Mouse (Mus musculus) heart, embryonic 15.5 days (tissue): Measurements from ENCODE around the gene Kdm2b. TPM values are rescaled to one million over a fixed set of nuclear protein-coding genes. Genes with fewer than 3 reads are reported as not detected.

ENCODE experiments used
- ATAC-seq: fragments of 200-750 bp; cut with Nextera tagmentation; replicated peaks from 2 replicates; pipeline ENCODE4 v1.8.0; 2017; ENCODE audit warnings: low read depth, moderate TSS enrichment; ENCODE audit not compliant: insufficient number of reproducible peaks, insufficient read depth, low FRiP score
- H3K27ac ChIP-seq: fragments of 300-500 bp; sonication (generic); 2 replicates; pipeline ENCODE4 v1.5.1; 2015; ENCODE audit warnings: mild to moderate bottlenecking, inconsistent platforms
- H3K27me3 ChIP-seq: fragments of 300-500 bp; sonication (generic); 2 replicates; pipeline ENCODE4 v1.6.1; 2015; ENCODE audit warnings: inconsistent platforms
- H3K36me3 ChIP-seq: fragments of 300-500 bp; sonication (generic); 2 replicates; pipeline ENCODE4 v1.6.1; 2015; ENCODE audit warnings: mild to moderate bottlenecking, inconsistent platforms
- H3K4me1 ChIP-seq: fragments of 300-500 bp; sonication (generic); replicated peaks from 2 replicates; pipeline ENCODE4 v1.6.1; 2015; ENCODE audit warnings: inconsistent platforms
- H3K4me2 ChIP-seq: fragments of 300-500 bp; sonication (generic); 2 replicates; pipeline ENCODE4 v1.6.1; 2015; ENCODE audit warnings: inconsistent platforms, mild to moderate bottlenecking, moderate library complexity
- H3K4me3 ChIP-seq: fragments of 300-500 bp; sonication (generic); 2 replicates; pipeline ENCODE4 v1.5.1; 2015; ENCODE audit warnings: mild to moderate bottlenecking, inconsistent platforms
- H3K9ac ChIP-seq: fragments of 300-500 bp; sonication (generic); 2 replicates; pipeline ENCODE4 v1.6.1; 2015; ENCODE audit warnings: mild to moderate bottlenecking, inconsistent platforms
- H3K9me3 ChIP-seq: fragments of 300-500 bp; sonication (generic); replicated peaks from 2 replicates; pipeline ENCODE4 v1.6.1; 2016; ENCODE audit warnings: inconsistent platforms
- WGBS: fragments of 180-500 bp; shearing (Covaris S2); methylation state at CpG from one replicate; pipeline ENCODE4 v1.1.7; 2015; ENCODE audit warnings: mixed read lengths; 5-methylcytosine and 5-hydroxymethylcytosine counted together
- polyA plus RNA-seq: library from polyadenylated mRNA; unstranded; fragments of >200 nt; fragmentation: Nextera tagmentation; extraction: Ambion mirVana; gene quantifications from 2 replicates; pipeline ENCODE4 v1.2.1, GENCODE M21; 2015

The Kdm2b gene
- polyA plus RNA-seq, 1 experiment from 2014 or later = 23.9 TPM

GRCm38 (mm10) chr5:122887926-122888611 lies 101.6 kb downstream of the Kdm2b start:
- no peak overlapping the region for H3K27ac ChIP-seq
- WGBS = 78% methylated on average over 8 of the region's 8 CpGs
- no peak for ATAC-seq

DNA sequence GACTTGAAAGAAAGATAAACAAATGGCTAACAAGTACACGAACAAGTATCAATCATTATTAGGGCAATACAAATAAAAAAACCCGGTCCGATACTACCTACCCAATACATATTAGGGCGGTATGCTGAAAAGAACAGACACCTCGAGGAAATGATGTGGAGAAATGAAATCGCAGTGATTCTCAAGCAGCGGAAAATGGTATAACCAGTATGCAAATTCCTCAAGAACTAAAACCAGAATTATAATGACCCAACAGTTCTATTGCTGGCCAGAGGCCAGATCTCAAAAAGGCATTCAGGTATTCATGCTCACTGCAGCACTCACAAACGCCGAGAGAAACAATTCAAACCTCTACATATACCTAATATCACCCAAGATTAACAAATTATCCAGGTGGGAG lies 102.6 kb downstream of the Kdm2b start:
- H3K9me3 ChIP-seq = no peaks in the 10 kb centered on the region
- no peaks in the 10 kb centered on the region for H3K36me3 ChIP-seq
- no peak overlapping the region for H3K27ac ChIP-seq
- WGBS = 88% methylated on average over 9 of the region's 9 CpGs
- ATAC-seq = no peak
- H3K4me3 ChIP-seq = no peak overlapping the region
- H3K27me3 ChIP-seq = no peaks in the 10 kb centered on the region
- no peak overlapping the region for H3K4me2 ChIP-seq
- no peak overlapping the region for H3K9ac ChIP-seq
- peaks cover 18% of the 10 kb centered on the region for H3K4me1 ChIP-seq

More at GRCm38 (mm10) chr5:122887926-122888611, 101.6 kb downstream of the Kdm2b start:
- Histone ChIP-seq H3K27me3 (no peaks in the 10 kb centered on the region), H3K9me3 (no peaks in the 10 kb centered on the region), H3K4me1 (peaks cover 17% of the 10 kb centered on the region), H3K4me2 (no peak overlapping the region), H3K36me3 (no peaks in the 10 kb centered on the region), H3K4me3 (no peak overlapping the region), H3K9ac (no peak overlapping the region)

DNA sequence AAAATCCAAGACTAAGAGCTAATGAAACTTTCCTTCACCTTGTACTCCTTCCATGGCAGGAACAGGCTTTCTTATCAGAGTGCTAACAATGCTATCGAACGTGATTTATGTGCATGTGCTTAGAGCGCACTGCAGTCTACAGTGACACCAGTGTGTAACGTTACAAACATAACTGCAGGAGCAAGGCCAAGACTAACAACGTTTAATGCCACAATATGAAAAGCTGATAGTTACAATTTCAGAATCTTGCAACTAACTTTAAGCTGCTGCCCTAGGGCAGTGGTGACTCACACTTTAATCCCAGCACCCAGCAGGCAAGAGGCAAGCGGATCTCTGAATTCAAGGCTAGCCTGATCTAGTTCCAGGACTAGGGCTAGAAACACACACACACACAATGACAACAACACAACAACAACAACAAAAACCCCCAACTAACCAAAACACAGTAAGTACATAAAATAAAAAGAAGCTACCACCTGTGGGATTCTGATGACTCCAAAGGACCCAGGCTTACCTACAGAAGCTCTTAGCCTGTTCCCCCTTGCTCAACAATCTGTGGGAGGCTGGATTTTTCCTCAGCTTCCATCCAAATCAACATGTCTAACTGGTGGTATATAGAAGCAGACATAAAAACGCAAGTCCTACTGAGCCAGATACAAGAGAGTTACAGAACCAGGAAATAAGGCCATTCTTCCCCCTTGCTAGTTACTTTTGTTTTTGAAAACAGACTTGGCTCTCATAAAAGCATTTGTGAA lies 104.9 kb downstream of the Kdm2b start:
- no peak for ATAC-seq
- Histone ChIP-seq H3K9ac (no peak overlapping the region), H3K4me1 (peaks cover 18% of the 10 kb centered on the region), H3K9me3 (no peaks in the 10 kb centered on the region), H3K4me3 (no peak overlapping the region), H3K36me3 (peaks cover 11% of the 10 kb centered on the region), H3K27me3 (no peaks in the 10 kb centered on the region), H3K4me2 (no peak overlapping the region), H3K27ac (no peak overlapping the region)
- WGBS = 55% methylated on average over 7 of the region's 7 CpGs

DNA sequence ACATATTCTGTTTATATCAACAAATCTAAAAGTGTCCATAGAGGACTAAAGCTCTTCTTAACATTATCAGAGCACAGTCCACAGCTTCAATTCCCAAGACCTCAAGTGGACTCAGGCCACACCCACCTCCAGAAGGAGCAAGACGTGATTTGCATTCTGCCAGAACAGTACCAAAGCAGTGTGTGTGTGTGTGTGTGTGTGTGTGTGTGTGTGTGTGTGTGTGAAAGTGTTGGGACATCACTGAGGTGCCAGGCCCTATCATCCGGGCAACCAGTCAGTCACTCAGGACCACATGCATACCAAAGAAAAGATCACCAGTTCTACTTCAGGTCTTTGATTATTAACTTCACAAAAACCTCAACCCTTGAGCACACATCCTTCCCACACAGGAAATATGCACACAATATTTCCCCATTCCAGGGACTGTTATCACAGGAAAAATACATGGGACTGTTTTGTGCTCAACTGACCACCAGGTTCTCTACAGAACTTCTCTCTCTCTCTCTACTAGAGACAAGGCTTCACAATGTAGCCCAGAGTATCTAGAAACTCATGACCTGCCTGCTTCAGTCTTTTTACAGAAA lies 105.9 kb downstream of the Kdm2b start:
- H3K27ac ChIP-seq = no peak overlapping the region
- H3K4me3 ChIP-seq = no peak overlapping the region
- no peak overlapping the region for H3K9ac ChIP-seq
- H3K27me3 ChIP-seq = no peaks in the 10 kb centered on the region
- ATAC-seq = no peak
- H3K4me1 ChIP-seq = peaks cover 18% of the 10 kb centered on the region
- peaks cover 21% of the 10 kb centered on the region for H3K36me3 ChIP-seq
- WGBS = 51% methylated on average over 2 of the region's 2 CpGs
- H3K9me3 ChIP-seq = no peaks in the 10 kb centered on the region
- H3K4me2 ChIP-seq = no peak overlapping the region

DNA sequence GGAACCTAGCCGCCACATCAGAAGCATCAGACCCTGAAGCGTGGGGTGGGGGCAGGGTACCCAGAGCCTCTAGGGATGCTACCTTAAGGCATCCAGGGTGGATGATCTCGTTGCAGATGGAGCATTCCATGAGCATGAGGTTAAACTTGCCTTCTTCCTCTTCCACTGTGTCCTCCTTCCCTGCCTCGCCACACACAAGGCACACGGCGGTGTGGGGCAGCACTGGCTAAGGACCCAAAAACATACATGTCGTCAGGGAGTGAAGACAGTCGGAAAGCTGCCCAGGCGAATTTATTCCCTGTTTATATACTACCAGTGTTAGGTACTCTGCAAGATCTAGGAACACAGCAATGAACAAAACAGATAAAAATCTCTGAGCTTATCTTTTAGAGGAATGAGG lies 106.4 kb downstream of the Kdm2b start:
- Histone ChIP-seq H3K36me3 (peaks cover 24% of the 10 kb centered on the region), H3K4me3 (no peak overlapping the region)
- 74% methylated on average over 9 of the region's 9 CpGs for WGBS

DNA sequence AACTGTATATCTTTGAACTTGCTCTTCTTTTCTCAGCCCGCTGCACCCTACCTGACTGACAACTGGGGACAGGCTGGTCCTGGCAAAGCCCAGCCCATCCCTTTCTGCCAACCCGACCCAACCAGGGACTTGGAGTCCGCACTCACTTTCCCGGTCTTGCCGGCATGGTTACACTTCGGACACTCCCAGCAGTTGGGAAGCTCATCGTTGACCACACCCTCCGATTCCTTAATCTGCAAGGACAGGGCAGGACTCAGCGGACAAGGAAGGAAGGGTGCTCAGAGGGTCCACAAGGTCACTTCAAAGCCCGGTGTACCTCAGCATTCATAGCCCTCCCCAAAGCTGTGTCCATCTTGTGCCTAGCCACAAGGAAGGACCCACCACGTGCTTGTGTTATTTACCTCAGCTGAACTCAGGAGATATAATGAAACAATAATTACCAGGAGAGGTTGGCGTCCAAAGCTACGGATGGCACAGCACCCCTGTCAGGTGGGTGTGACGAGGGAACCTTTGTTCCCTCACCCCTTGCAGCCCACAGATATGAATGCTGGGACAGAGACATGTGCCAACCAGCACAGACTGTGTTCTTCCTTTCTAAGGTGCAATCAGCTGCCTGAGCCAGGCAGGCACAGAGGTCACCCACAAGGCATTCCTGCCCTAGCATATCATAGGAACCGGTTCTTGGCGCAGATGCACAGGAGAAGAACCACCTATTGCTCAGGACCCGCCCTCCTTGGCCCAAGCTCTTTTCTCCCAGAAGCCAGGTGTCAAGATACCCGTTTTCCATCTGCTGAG lies 107.2 kb downstream of the Kdm2b start:
- no peak overlapping the region for H3K9ac ChIP-seq
- no peaks in the 10 kb centered on the region for H3K9me3 ChIP-seq
- H3K4me2 ChIP-seq = no peak overlapping the region
- H3K4me3 ChIP-seq = no peak overlapping the region
- H3K27ac ChIP-seq = no peak overlapping the region
- 86% methylated on average over 18 of the region's 18 CpGs for WGBS
- H3K27me3 ChIP-seq = no peaks in the 10 kb centered on the region
- peaks cover 32% of the 10 kb centered on the region for H3K36me3 ChIP-seq
- ATAC-seq = no peak
- peaks cover 18% of the 10 kb centered on the region for H3K4me1 ChIP-seq

More for the DNA sequence above, 106.4 kb downstream of the Kdm2b start:
- Histone ChIP-seq H3K4me2 (no peak overlapping the region), H3K4me1 (peaks cover 18% of the 10 kb centered on the region), H3K27me3 (no peaks in the 10 kb centered on the region), H3K9me3 (no peaks in the 10 kb centered on the region), H3K9ac (no peak overlapping the region), H3K27ac (no peak overlapping the region)
- no peak for ATAC-seq

GRCm38 (mm10) chr5:122881313-122881712 lies 108.3 kb downstream of the Kdm2b start:
- Histone ChIP-seq H3K4me2 (no peak overlapping the region), H3K4me3 (no peak overlapping the region), H3K27me3 (no peaks in the 10 kb centered on the region), H3K9me3 (no peaks in the 10 kb centered on the region), H3K9ac (no peak overlapping the region), H3K36me3 (peaks cover 42% of the 10 kb centered on the region), H3K4me1 (peaks cover 18% of the 10 kb centered on the region), H3K27ac (no peak overlapping the region)
- 60% methylated on average over 5 of the region's 5 CpGs for WGBS
- ATAC-seq = peak; percentile 54; the same call in 1 of the 2 replicates

- Histone ChIP-seq H3K4me2 (no peak overlapping the region), H3K27ac (no peak overlapping the region), H3K27me3 (no peaks in the 10 kb centered on the region), H3K9ac (no peak overlapping the region), H3K36me3 (peaks cover 45% of the 10 kb centered on the region), H3K9me3 (no peaks in the 10 kb centered on the region), H3K4me1 (peaks cover 10% of the 10 kb centered on the region), H3K4me3 (no peak overlapping the region)
- ATAC-seq = no peak
- WGBS = 88% methylated on average over 37 of the region's 37 CpGs
Measured at GRCm38 (mm10) chr5:122880241-122880980, 109.2 kb downstream of the Kdm2b start.

- Histone ChIP-seq H3K27ac (no peak overlapping the region), H3K4me1 (no peaks in the 10 kb centered on the region), H3K9ac (no peak overlapping the region), H3K4me3 (no peak overlapping the region), H3K4me2 (no peak overlapping the region), H3K27me3 (no peaks in the 10 kb centered on the region), H3K9me3 (no peaks in the 10 kb centered on the region), H3K36me3 (peaks cover 61% of the 10 kb centered on the region)
- WGBS = 82% methylated on average over 3 of the region's 3 CpGs
- ATAC-seq = no peak
Measured at GRCm38 (mm10) chr5:122876671-122877070, 113.0 kb downstream of the Kdm2b start.

DNA sequence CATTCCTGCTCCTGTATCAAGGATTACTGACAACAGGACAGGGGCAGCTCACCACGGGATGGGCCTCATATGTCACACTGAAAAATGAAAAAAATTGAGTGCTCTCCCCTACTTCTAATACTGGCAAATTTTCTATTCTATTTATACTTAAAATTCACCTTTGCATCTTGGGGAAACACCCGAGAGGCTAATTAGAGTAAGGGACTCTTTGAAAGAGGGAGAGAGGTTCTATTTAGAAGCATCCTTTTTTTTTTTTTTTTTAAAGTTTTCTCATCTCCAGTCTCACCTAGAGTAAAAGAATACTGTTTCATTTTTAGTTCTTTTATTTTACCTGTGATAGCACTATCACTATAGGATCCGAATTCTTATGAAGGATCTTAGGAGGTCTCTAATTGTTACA lies 115.3 kb downstream of the Kdm2b start:
- Histone ChIP-seq H3K9ac (no peak overlapping the region), H3K27ac (no peak overlapping the region), H3K4me3 (no peak overlapping the region), H3K9me3 (no peaks in the 10 kb centered on the region), H3K27me3 (no peaks in the 10 kb centered on the region), H3K4me1 (no peaks in the 10 kb centered on the region), H3K36me3 (peaks cover 58% of the 10 kb centered on the region), H3K4me2 (no peak overlapping the region)
- WGBS = 77% methylated on average over 3 of the region's 3 CpGs
- ATAC-seq = no peak
